Mouse (Mus musculus): ENCODE measurements around the gene Cdk4. TPM values are rescaled to one million over a fixed set of nuclear protein-coding genes. Genes with fewer than 3 reads are reported as not detected.
"Not testable (repeated sequence)": the region's sequence is repeated elsewhere in the genome, so short reads cannot be mapped to it uniquely, and the experiment has no call there.

Gene Cdk4
- polyA plus RNA-seq, 1 experiment from 2014 or later = 1,639 TPM

- Histone ChIP-seq H3K9me3 (no peaks in the 10 kb centered on the region), H3K27me3 (no peaks in the 10 kb centered on the region)
Observed at GRCm38 (mm10) chr10:127069281-127070189, 6.2 kb downstream of the Cdk4 start.

GRCm38 (mm10) chr10:127070190-127071121 lies 7.1 kb downstream of the Cdk4 start, which contains the start of gene Tspan31:
Gene Tspan31 (minus strand): TSS chr10:127070264.
- Histone ChIP-seq H3K36me3 (peaks cover 32% of the 10 kb centered on the region), H3K4me1 (replicated peaks) (peaks cover 39% of the 10 kb centered on the region), H3K4me2 (replicated peaks) (peak within 1 kb of the TSS; percentile 70), H3K9me3 (no peaks in the 10 kb centered on the region), H3K27me3 (0 out of 2 replicates have a peak, but pooled peaks cover 5% of the 10 kb centered on the region), H3K4me3 (replicated peaks) (peak within 1 kb of the TSS; percentile 66), H3K27ac (peak within 1 kb of the TSS; percentile 92), H3K9ac (replicated peaks) (peak within 1 kb of the TSS; percentile 80)
- ATAC-seq = peak; percentile 94
- 2% methylated on average over 36 of the region's 36 CpGs for WGBS

More at GRCm38 (mm10) chr10:127069281-127070189, 6.2 kb downstream of the Cdk4 start:
- Histone ChIP-seq H3K4me1 (replicated peaks) (peaks cover 48% of the 10 kb centered on the region), H3K4me3 (replicated peaks) (peak overlapping the region; percentile 66), H3K4me2 (replicated peaks) (peak overlapping the region; percentile 70), H3K9ac (replicated peaks) (peak overlapping the region; percentile 63), H3K27ac (peak overlapping the region; percentile 92), H3K36me3 (peaks cover 40% of the 10 kb centered on the region)
- peak; percentile 85 for ATAC-seq
- 8% methylated on average over 30 of the region's 30 CpGs for WGBS

- H3K9ac ChIP-seq (replicated peaks) = peak overlapping the region; percentile 80
- H3K4me2 ChIP-seq (replicated peaks) = peak overlapping the region; percentile 70
- ATAC-seq = no peak
- peaks cover 11% of the 10 kb centered on the region for H3K27me3 ChIP-seq
- H3K4me3 ChIP-seq (replicated peaks) = peak overlapping the region; percentile 66
- H3K9me3 ChIP-seq = no peaks in the 10 kb centered on the region
- H3K27ac ChIP-seq = peak overlapping the region; percentile 79; the same call in 1 of the 2 replicates
- H3K4me1 ChIP-seq (replicated peaks) = peaks cover 35% of the 10 kb centered on the region
- H3K36me3 ChIP-seq = peaks cover 25% of the 10 kb centered on the region
- 81% methylated on average over 9 of the region's 9 CpGs for WGBS
Observed at GRCm38 (mm10) chr10:127071203-127071602, 7.9 kb downstream of the Cdk4 start.

- H3K4me3 ChIP-seq (replicated peaks) = not testable (repeated sequence)
- WGBS = 90% methylated on average over 4 of the region's 4 CpGs
Observed at GRCm38 (mm10) chr10:127072270-127072669, 8.9 kb downstream of the Cdk4 start.

GRCm38 (mm10) chr10:127072969-127073368 lies 9.6 kb downstream of the Cdk4 start:
- 84% methylated on average over 2 of the region's 2 CpGs for WGBS
- not testable (repeated sequence) for H3K9me3 ChIP-seq; H3K4me3 ChIP-seq (replicated peaks); H3K4me2 ChIP-seq (replicated peaks); H3K36me3 ChIP-seq; H3K27ac ChIP-seq; ATAC-seq; H3K9ac ChIP-seq (replicated peaks)
- peaks cover 12% of the 10 kb centered on the region for H3K27me3 ChIP-seq
- H3K4me1 ChIP-seq (replicated peaks) = peaks cover 44% of the 10 kb centered on the region

More at GRCm38 (mm10) chr10:127072270-127072669, 8.9 kb downstream of the Cdk4 start:
- H3K27ac ChIP-seq; H3K4me2 ChIP-seq (replicated peaks); H3K9ac ChIP-seq (replicated peaks); ATAC-seq; H3K9me3 ChIP-seq: not testable (repeated sequence)
- Histone ChIP-seq H3K4me1 (replicated peaks) (peaks cover 42% of the 10 kb centered on the region), H3K36me3 (peaks cover 14% of the 10 kb centered on the region), H3K27me3 (peaks cover 12% of the 10 kb centered on the region)

- 90% methylated on average over 1 of the region's 1 CpGs for WGBS
- Histone ChIP-seq H3K27ac (no peak overlapping the region), H3K9ac (replicated peaks) (no peak overlapping the region), H3K4me2 (replicated peaks) (no peak overlapping the region), H3K9me3 (no peaks in the 10 kb centered on the region), H3K4me3 (replicated peaks) (no peak overlapping the region), H3K27me3 (peaks cover 12% of the 10 kb centered on the region), H3K36me3 (no peaks in the 10 kb centered on the region), H3K4me1 (replicated peaks) (peaks cover 40% of the 10 kb centered on the region)
- ATAC-seq = no peak
Observed at GRCm38 (mm10) chr10:127073981-127074380, 10.6 kb downstream of the Cdk4 start.

GRCm38 (mm10) chr10:127075080-127075479 lies 11.7 kb downstream of the Cdk4 start, which contains the start of gene Agap2:
Gene Agap2 (plus strand): TSS chr10:127075284.
- Histone ChIP-seq H3K4me3 (replicated peaks) (no peak within 1 kb of the TSS), H3K9me3 (no peaks in the 10 kb centered on the region), H3K36me3 (no peaks in the 10 kb centered on the region), H3K27me3 (peaks cover 16% of the 10 kb centered on the region), H3K27ac (no peak within 1 kb of the TSS), H3K4me1 (replicated peaks) (peaks cover 41% of the 10 kb centered on the region), H3K9ac (replicated peaks) (0 out of 2 replicates have a peak within 1 kb of the TSS, but pooled peaks have one; percentile 7), H3K4me2 (replicated peaks) (no peak within 1 kb of the TSS)
- no peak for ATAC-seq
- WGBS = 68% methylated on average over 9 of the region's 9 CpGs

- Histone ChIP-seq H3K27ac (no peak overlapping the region), H3K36me3 (no peaks in the 10 kb centered on the region), H3K9me3 (no peaks in the 10 kb centered on the region), H3K4me3 (replicated peaks) (no peak overlapping the region), H3K9ac (replicated peaks) (no peak overlapping the region), H3K27me3 (peaks cover 22% of the 10 kb centered on the region), H3K4me2 (replicated peaks) (no peak overlapping the region), H3K4me1 (replicated peaks) (peaks cover 45% of the 10 kb centered on the region)
- 80% methylated on average over 8 of the region's 8 CpGs for WGBS
- no peak for ATAC-seq
Observed at GRCm38 (mm10) chr10:127075651-127076050, 12.3 kb downstream of the Cdk4 start.

GRCm38 (mm10) chr10:127076082-127076481 lies 12.7 kb downstream of the Cdk4 start:
- Histone ChIP-seq H3K27me3 (peaks cover 25% of the 10 kb centered on the region), H3K9me3 (no peaks in the 10 kb centered on the region), H3K27ac (no peak overlapping the region), H3K4me2 (replicated peaks) (no peak overlapping the region), H3K36me3 (no peaks in the 10 kb centered on the region), H3K9ac (replicated peaks) (0 out of 2 replicates have a peak overlapping the region, but pooled peaks have one; percentile 7), H3K4me1 (replicated peaks) (peaks cover 45% of the 10 kb centered on the region), H3K4me3 (replicated peaks) (no peak overlapping the region)
- 49% methylated on average over 4 of the region's 4 CpGs for WGBS
- ATAC-seq = no peak

GRCm38 (mm10) chr10:127077515-127077914 lies 14.2 kb downstream of the Cdk4 start:
- H3K4me2 ChIP-seq (replicated peaks) = peak overlapping the region; percentile 93
- H3K9me3 ChIP-seq = no peaks in the 10 kb centered on the region
- H3K27me3 ChIP-seq = peaks cover 31% of the 10 kb centered on the region
- peak overlapping the region; percentile 93 for H3K27ac ChIP-seq
- peak overlapping the region; percentile 57 for H3K9ac ChIP-seq (replicated peaks)
- WGBS = 2% methylated on average over 10 of the region's 10 CpGs
- peaks cover 56% of the 10 kb centered on the region for H3K4me1 ChIP-seq (replicated peaks)
- no peaks in the 10 kb centered on the region for H3K36me3 ChIP-seq
- no peak for ATAC-seq
- H3K4me3 ChIP-seq (replicated peaks) = peak overlapping the region; percentile 72

- Histone ChIP-seq H3K9ac (replicated peaks) (peak overlapping the region; percentile 57), H3K4me1 (replicated peaks) (peaks cover 62% of the 10 kb centered on the region), H3K36me3 (peaks cover 2% of the 10 kb centered on the region; the same call in 1 of the 2 replicates), H3K27me3 (peaks cover 36% of the 10 kb centered on the region), H3K27ac (peak overlapping the region; percentile 93), H3K4me3 (replicated peaks) (peak overlapping the region; percentile 72), H3K9me3 (no peaks in the 10 kb centered on the region), H3K4me2 (replicated peaks) (peak overlapping the region; percentile 93)
- peak; percentile 67 for ATAC-seq
- 4% methylated on average over 12 of the region's 12 CpGs for WGBS
Observed at GRCm38 (mm10) chr10:127078001-127078676, 14.8 kb downstream of the Cdk4 start.

Data from midbrain, embryonic 13.5 days (tissue).